In genomic region chr9:7837806-7838440, GRCm38 (mm10) we compare ENCODE assay signal across 8 mouse cellular contexts. TPM values are rescaled to one million over a fixed set of nuclear protein-coding genes. Genes with fewer than 3 reads are reported as not detected.
DNase-seq lines count a peak whose midpoint lies in the region; ATAC-seq lines count a peak whose summit lies in the region.

No protein-coding gene starts in this region.

- H3K4me3 ChIP-seq in megakaryocyte, embryonic 14.5 days (replicated peaks), result peak overlapping the region; percentile 97

- DNase-seq in brain, adult 2 months (ENCODE audit: low read depth, low spot score), result peak; percentile 74
- peak; percentile 39 for DNase-seq in forelimb bud, embryonic 11.5 days (ENCODE audit: low read depth, low spot score)
- DNase-seq in liver, result peak; percentile 66
- peak; percentile 23 for DNase-seq in skeletal muscle tissue, adult 2 months (ENCODE audit: low read depth, low spot score)
- DNase-seq in gastrocnemius, postnatal 14 days, result no peak
- DNase-seq in left cerebral cortex, adult 18-20 months (ENCODE audit: low spot score in 2 of 2), result no peak

- no peak for ATAC-seq in megakaryocyte, adult 5-6 weeks (ENCODE audit: poor library complexity, severe bottlenecking)

- peaks cover 21% of the 10 kb centered on the region for H3K36me3 ChIP-seq in megakaryocyte, embryonic 14.5 days (replicated peaks; ENCODE audit: low read length)

- intact Hi-C loops in gastrocnemius, postnatal 14 days (cut with DNase I; ENCODE audit: low total_unique reads), result no loop called here

- no peaks in the 10 kb centered on the region for H3K9me3 ChIP-seq in megakaryocyte, embryonic 14.5 days

- H3K27me3 ChIP-seq in megakaryocyte, embryonic 14.5 days (replicated peaks), result no peaks in the 10 kb centered on the region

- H3K4me1 ChIP-seq in megakaryocyte, embryonic 14.5 days, result peaks cover 34% of the 10 kb centered on the region

RNA-seq across cellular contexts. Expression of gene Birc2, which starts 1.1 kb away (rescaled TPM):
- 3.8 TPM in 1 of 2 replicates, not detected in the other for polyA plus RNA-seq in megakaryocyte, embryonic 14.5 days (2012; ENCODE audit: insufficient read depth, low replicate concordance)
- 28.5 and 29.5 TPM in 2 replicates for total RNA-seq in megakaryocyte, adult 5-6 weeks (2015)
- total RNA-seq in megakaryocyte, adult 5-6 weeks (2017), result 37.3 TPM in 2 replicates
- 10 to 100 TPM; 15.2 to 17.6 TPM for total RNA-seq in gastrocnemius, postnatal 14 days (2021)
- total RNA-seq in left cerebral cortex, adult 18-20 months (2021), result 10 to 100 TPM; 34.9 to 36.6 TPM

RNA-seq across cellular contexts. Expression of gene Birc3, which starts 35.1 kb away (rescaled TPM):
- polyA plus RNA-seq in megakaryocyte, embryonic 14.5 days (2012; ENCODE audit: insufficient read depth, low replicate concordance), result 5.7 and 6.0 TPM in 2 replicates
- total RNA-seq in megakaryocyte, adult 5-6 weeks (2015), result 84.4 and 87.7 TPM in 2 replicates
- 128 TPM in 2 replicates for total RNA-seq in megakaryocyte, adult 5-6 weeks (2017)
- total RNA-seq in gastrocnemius, postnatal 14 days (2021), result 1 to 10 TPM; 6.1 to 8.5 TPM
- total RNA-seq in left cerebral cortex, adult 18-20 months (2021), result 1 to 10 TPM; 2.0 to 2.7 TPM

Comparison
In these comparisons a context has a peak if more than half of its experiments do, and no peak if none do; other contexts are left out.
1. DNase-seq: peak in brain, adult 2 months (single experiment), forelimb bud, embryonic 11.5 days (single experiment), liver (single experiment) and skeletal muscle tissue, adult 2 months (single experiment); none in gastrocnemius, postnatal 14 days (single experiment) and left cerebral cortex, adult 18-20 months (0 of 2).
2. RNA of gene Birc3, which starts 35.1 kb away (total RNA-seq): 84.4 to 128 TPM in megakaryocyte, adult 5-6 weeks; 6.1 to 8.5 TPM in gastrocnemius, postnatal 14 days and 2.0 to 2.7 TPM in left cerebral cortex, adult 18-20 months; every median in the first group is over 4 times any median in the second.